Mouse (Mus musculus): ENCODE measurements around the gene Meox1.

DNA sequence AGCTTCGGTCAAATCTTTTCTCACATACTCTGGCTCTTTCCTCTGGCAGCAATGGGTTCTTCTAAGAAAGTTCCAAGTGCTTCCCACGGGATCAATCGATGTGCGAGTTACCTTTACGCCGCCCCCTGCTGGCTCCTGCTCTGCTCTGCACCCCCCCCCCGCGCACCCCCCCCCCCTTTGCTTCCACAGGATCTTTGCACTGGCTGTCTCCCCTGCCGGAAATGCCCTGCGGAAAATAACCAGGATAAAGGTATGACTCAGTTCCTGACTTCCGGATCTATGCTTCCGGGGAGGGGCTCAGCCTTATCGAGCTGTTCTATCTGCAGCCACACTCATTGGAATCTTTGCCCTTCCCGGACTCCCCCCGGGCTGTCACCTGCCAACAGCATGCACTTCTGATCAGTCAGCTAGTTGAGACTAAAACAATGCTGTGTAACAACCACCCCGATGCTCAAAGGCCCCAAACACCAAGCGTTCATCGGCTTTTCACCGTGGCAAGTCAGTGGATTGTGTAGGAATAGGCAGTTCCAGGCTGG is 30.3 kb upstream of the Meox1 start:
- no peak for TF ChIP-seq CTCF (conservative IDR thresholded peaks at IDR 0.05; ENCODE audit: insufficient read depth, insufficient read length, low read depth, low read length)
- no peak for TF ChIP-seq POLR2A (IDR thresholded peaks at IDR 0.05; ENCODE audit: low read depth, low read length)
